Mouse (Mus musculus) G1E (cell line): ENCODE results near the gene Cdhr4.

Source experiments
- CTCF ChIP-seq: IDR thresholded peaks from 2 replicates; pipeline ENCODE4 v1.5.1; 2012; ENCODE audit warnings: low read depth, low read length, inconsistent platforms, mixed read lengths
- POLR2AphosphoS5 ChIP-seq: IDR thresholded peaks from 2 replicates; pipeline ENCODE4 v1.6.1; 2012; ENCODE audit warnings: low read depth, low read length, inconsistent platforms; ENCODE audit not compliant: insufficient replicate concordance
- TAL1 ChIP-seq: conservative IDR thresholded peaks from 2 replicates; pipeline ENCODE4 v1.6.1; 2012; ENCODE audit warnings: low read depth, low read length, inconsistent platforms, mixed read lengths

- TF ChIP-seq CTCF (no peak), POLR2AphosphoS5 (no peak), TAL1 (peak; percentile 59)
Measured at GRCm38 (mm10) chr9:107971690-107972541, 20.4 kb upstream of the Cdhr4 start.
